16 mouse cellular contexts compared by ENCODE assay signal in the genomic region with DNA sequence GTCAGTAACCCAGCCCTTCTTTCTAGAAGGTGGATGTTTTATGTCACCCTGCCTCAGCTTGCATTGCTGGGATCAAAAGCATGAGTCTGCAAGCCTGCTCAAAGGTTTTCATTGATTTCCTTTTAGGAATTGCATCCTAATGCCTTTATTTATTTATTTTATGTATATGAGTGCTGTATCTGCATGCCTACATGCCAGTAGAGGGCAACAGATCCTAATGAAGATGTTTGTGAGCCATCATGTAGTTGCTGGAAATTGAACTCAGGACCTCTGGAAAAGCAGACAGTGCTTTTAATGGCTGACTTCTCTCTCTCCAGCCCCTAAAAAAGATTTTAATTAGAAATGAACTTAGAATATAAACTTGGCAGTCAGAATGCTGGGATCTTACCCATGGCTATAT. TPM values are rescaled to one million over a fixed set of nuclear protein-coding genes. Genes with fewer than 3 reads are reported as not detected.
DNase-seq lines count a peak whose midpoint lies in the region; ATAC-seq and TF ChIP-seq lines count a peak whose summit lies in the region.
"Had no signal": no experiment of that assay in that cellular context is flagged by ENCODE, and none has a peak within 500 bp of the region (broad histone marks: within the 10 kb centered on the region; RNA-seq: fewer than 3 reads in every experiment).

No protein-coding gene starts in this region.

- no peak for ATAC-seq in heart, postnatal 0 days (ENCODE audit: insufficient read depth, low read depth)
- no peak for ATAC-seq in lung, postnatal 0 days
- no peak for ATAC-seq in activated CD4-positive, CD25-positive, alpha-beta regulatory T cell, adult 4 months

- peaks cover 42% of the 10 kb centered on the region for H3K4me1 ChIP-seq in heart, postnatal 0 days (ENCODE audit: control insufficient read depth, insufficient read depth)
- no peaks in the 10 kb centered on the region; the same call in none of the 2 replicates for H3K4me1 ChIP-seq in lung, postnatal 0 days (ENCODE audit: insufficient read depth, low read depth, low read length)

- no peaks in the 10 kb centered on the region for H3K27me3 ChIP-seq in heart, postnatal 0 days (ENCODE audit: control insufficient read depth, insufficient read depth, low read length)
- H3K27me3 ChIP-seq in lung, postnatal 0 days (replicated peaks; ENCODE audit: insufficient read depth, low read length): no peaks in the 10 kb centered on the region
- no peaks in the 10 kb centered on the region for H3K27me3 ChIP-seq in splenic B cell, adult 2 months (ENCODE audit: control insufficient read depth, insufficient read depth, low read length, poor library complexity, severe bottlenecking)
- H3K27me3 ChIP-seq: hindbrain, embryonic 13.5 days; liver, embryonic 15.5 days had no signal

- peak; percentile 11 for DNase-seq in heart, postnatal 0 days (ENCODE audit: low spot score)
- no peak for DNase-seq in heart, adult 11 months
- peak; percentile 38 for DNase-seq in lung, postnatal 0 days (ENCODE audit: low spot score)
- DNase-seq in lung, adult 18-20 months: no peak
- peak; percentile 14 for DNase-seq in NIH3T3 (ENCODE audit: low read depth)
- peak; percentile 22 for DNase-seq in splenic B cell, adult 2 months (ENCODE audit: low read depth, low spot score)
- DNase-seq: cerebellum, adult 11 months; gastrocnemius, postnatal 36 days; kidney, adult 2 months; kidney, postnatal 36 days; retina, postnatal 1 day; thymus, postnatal 36 days had no signal

- H3K4me3 ChIP-seq in heart, postnatal 0 days (ENCODE audit: low read depth, low read length): no peak overlapping the region
- no peak overlapping the region for H3K4me3 ChIP-seq in lung, postnatal 0 days (ENCODE audit: low read depth, low read length)
- H3K4me3 ChIP-seq: hindbrain, embryonic 13.5 days; limb, embryonic 10.5 days; liver, embryonic 15.5 days had no signal

- TF ChIP-seq EP300 in heart, postnatal 0 days (IDR thresholded peaks at IDR 0.05; ENCODE audit: low read depth): no peak
- TF ChIP-seq EP300 in lung, postnatal 0 days (IDR thresholded peaks at IDR 0.05): no peak

- H3K9me3 ChIP-seq in heart, postnatal 0 days (replicated peaks; ENCODE audit: control insufficient read depth, low read length): no peaks in the 10 kb centered on the region
- no peaks in the 10 kb centered on the region for H3K9me3 ChIP-seq in lung, postnatal 0 days (ENCODE audit: low read length)
- H3K9me3 ChIP-seq: hindbrain, embryonic 13.5 days; limb, embryonic 10.5 days; liver, embryonic 15.5 days had no signal

- H3K27ac ChIP-seq in heart, postnatal 0 days (ENCODE audit: low read depth): no peak overlapping the region
- H3K27ac ChIP-seq in lung, postnatal 0 days (ENCODE audit: low read length): no peak overlapping the region
- H3K27ac ChIP-seq: limb, embryonic 10.5 days; liver, embryonic 15.5 days had no signal

- H3K4me2 ChIP-seq in heart, postnatal 0 days (ENCODE audit: low read depth, low read length): no peak overlapping the region
- H3K4me2 ChIP-seq in lung, postnatal 0 days (replicated peaks; ENCODE audit: low read depth, low read length): no peak overlapping the region
- H3K4me2 ChIP-seq: hindbrain, embryonic 13.5 days; liver, embryonic 15.5 days had no signal

- no peaks in the 10 kb centered on the region for H3K36me3 ChIP-seq in heart, postnatal 0 days (replicated peaks; ENCODE audit: control insufficient read depth, insufficient read depth, low read length)
- H3K36me3 ChIP-seq in lung, postnatal 0 days (ENCODE audit: insufficient read depth, low read length): no peaks in the 10 kb centered on the region
- H3K36me3 ChIP-seq in splenic B cell, adult 2 months (ENCODE audit: control insufficient read depth, insufficient read depth, low read length, poor library complexity, severe bottlenecking): no peaks in the 10 kb centered on the region
- H3K36me3 ChIP-seq: hindbrain, embryonic 13.5 days; liver, embryonic 15.5 days had no signal

- no peak overlapping the region for H3K9ac ChIP-seq in heart, postnatal 0 days (replicated peaks; ENCODE audit: low read depth, low read length)
- no peak overlapping the region for H3K9ac ChIP-seq in lung, postnatal 0 days (replicated peaks; ENCODE audit: low read depth)
- H3K9ac ChIP-seq: hindbrain, embryonic 13.5 days; liver, embryonic 15.5 days had no signal

- peak; percentile 44 for TF ChIP-seq CTCF in heart, postnatal 0 days (IDR thresholded peaks at IDR 0.05; ENCODE audit: low read depth)
- peak; percentile 62 for TF ChIP-seq CTCF in lung, postnatal 0 days (IDR thresholded peaks at IDR 0.05)

RNA-seq across cellular contexts. Expression of gene Senp6, which starts 8.2 kb away (rescaled TPM):
- 54.1 and 80.4 TPM in 2 replicates for total RNA-seq in heart, postnatal 0 days (2014; rRNA removed; ENCODE audit: low replicate concordance)
- 26.1 and 28.9 TPM in 2 replicates for polyA plus RNA-seq in heart, postnatal 0 days (2015; fragmentation: Nextera tagmentation; extraction: Ambion mirVana)
- polyA plus RNA-seq in lung, postnatal 0 days (2015; fragmentation: Nextera tagmentation; extraction: Ambion mirVana): 48.4 and 50.2 TPM in 2 replicates
- polyA plus RNA-seq in activated CD4-positive, CD25-positive, alpha-beta regulatory T cell, adult 4 months (2017; shearing (Covaris generic)): 10 to 100 TPM; 57.9 to 62.8 TPM

Comparison
In these comparisons a context has a peak if more than half of its experiments do, and no peak if none do; other contexts are left out.
1. DNase-seq: peak in heart, postnatal 0 days (single experiment), lung, postnatal 0 days (single experiment), NIH3T3 (single experiment) and splenic B cell, adult 2 months (single experiment); none in heart, adult 11 months (single experiment) and lung, adult 18-20 months (0 of 2).